Mouse (Mus musculus): ENCODE results near the gene Accsl. TPM values are rescaled to one million over a fixed set of nuclear protein-coding genes. Genes with fewer than 3 reads are reported as not detected.

Gene Accsl
- polyA plus RNA-seq, 1 experiment from 2014 or later = not detected

- no peak for ATAC-seq (ENCODE audit: insufficient number of reproducible peaks, insufficient read depth, low FRiP score, low TSS enrichment, low read depth)
- WGBS = 81% methylated on average over 8 of the region's 8 CpGs
- H3K9ac ChIP-seq (replicated peaks) = no peak overlapping the region
Observed at GRCm38 (mm10) chr2:93890143-93890542, 21.2 kb upstream of the Accsl start.

GRCm38 (mm10) chr2:93889071-93889470, 20.1 kb upstream of the Accsl start:
- no peak overlapping the region for H3K27ac ChIP-seq
- H3K4me3 ChIP-seq (replicated peaks) = no peak overlapping the region
- no peaks in the 10 kb centered on the region for H3K9me3 ChIP-seq
- no peaks in the 10 kb centered on the region; the same call in 1 of the 2 replicates for H3K27me3 ChIP-seq
- H3K4me2 ChIP-seq = no peak overlapping the region
- no peaks in the 10 kb centered on the region for H3K36me3 ChIP-seq
- WGBS = 87% methylated on average over 7 of the region's 7 CpGs
- no peak for ATAC-seq (ENCODE audit: insufficient number of reproducible peaks, insufficient read depth, low FRiP score, low TSS enrichment, low read depth)
- no peak overlapping the region for H3K9ac ChIP-seq (replicated peaks)
- H3K4me1 ChIP-seq (replicated peaks) = peaks cover 14% of the 10 kb centered on the region

More at GRCm38 (mm10) chr2:93890143-93890542, 21.2 kb upstream of the Accsl start:
- no peaks in the 10 kb centered on the region for H3K9me3 ChIP-seq
- H3K36me3 ChIP-seq = no peaks in the 10 kb centered on the region
- H3K27ac ChIP-seq = no peak overlapping the region
- no peaks in the 10 kb centered on the region; the same call in 1 of the 2 replicates for H3K27me3 ChIP-seq
- no peak overlapping the region for H3K4me2 ChIP-seq
- H3K4me3 ChIP-seq (replicated peaks) = no peak overlapping the region
- peaks cover 14% of the 10 kb centered on the region for H3K4me1 ChIP-seq (replicated peaks)

- Histone ChIP-seq H3K4me3 (replicated peaks) (no peak overlapping the region), H3K27ac (no peak overlapping the region), H3K9me3 (no peaks in the 10 kb centered on the region), H3K4me2 (no peak overlapping the region), H3K27me3 (no peaks in the 10 kb centered on the region; the same call in 1 of the 2 replicates), H3K4me1 (replicated peaks) (peaks cover 14% of the 10 kb centered on the region), H3K9ac (replicated peaks) (no peak overlapping the region), H3K36me3 (no peaks in the 10 kb centered on the region)
- ATAC-seq (ENCODE audit: insufficient number of reproducible peaks, insufficient read depth, low FRiP score, low TSS enrichment, low read depth) = no peak
- 86% methylated on average over 6 of the region's 6 CpGs for WGBS
Observed at GRCm38 (mm10) chr2:93888366-93888765, 19.4 kb upstream of the Accsl start.

GRCm38 (mm10) chr2:93887273-93887672, 18.3 kb upstream of the Accsl start:
- no peak overlapping the region for H3K27ac ChIP-seq
- H3K27me3 ChIP-seq = no peaks in the 10 kb centered on the region; the same call in 1 of the 2 replicates
- no peak overlapping the region for H3K4me3 ChIP-seq (replicated peaks)
- WGBS = 71% methylated on average over 11 of the region's 11 CpGs
- no peak overlapping the region for H3K4me2 ChIP-seq
- H3K36me3 ChIP-seq = no peaks in the 10 kb centered on the region
- no peaks in the 10 kb centered on the region for H3K9me3 ChIP-seq
- ATAC-seq (ENCODE audit: insufficient number of reproducible peaks, insufficient read depth, low FRiP score, low TSS enrichment, low read depth) = no peak
- H3K4me1 ChIP-seq (replicated peaks) = peaks cover 14% of the 10 kb centered on the region
- H3K9ac ChIP-seq (replicated peaks) = no peak overlapping the region

- Histone ChIP-seq H3K27me3 (no peaks in the 10 kb centered on the region; the same call in 1 of the 2 replicates), H3K27ac (no peak overlapping the region), H3K4me2 (no peak overlapping the region), H3K36me3 (no peaks in the 10 kb centered on the region), H3K4me3 (replicated peaks) (no peak overlapping the region), H3K4me1 (replicated peaks) (peaks cover 3% of the 10 kb centered on the region), H3K9ac (replicated peaks) (no peak overlapping the region), H3K9me3 (no peaks in the 10 kb centered on the region)
- no peak for ATAC-seq (ENCODE audit: insufficient number of reproducible peaks, insufficient read depth, low FRiP score, low TSS enrichment, low read depth)
- whole genome bisulfite sequencing = 52% methylated on average over 10 of the region's 10 CpGs
Observed at GRCm38 (mm10) chr2:93886013-93886794, 17.2 kb upstream of the Accsl start.

GRCm38 (mm10) chr2:93883066-93883465, 14.1 kb upstream of the Accsl start:
- 51% methylated on average over 5 of the region's 5 CpGs for WGBS
- H3K9ac ChIP-seq (replicated peaks) = no peak overlapping the region
- ATAC-seq (ENCODE audit: insufficient number of reproducible peaks, insufficient read depth, low FRiP score, low TSS enrichment, low read depth) = no peak

DNA sequence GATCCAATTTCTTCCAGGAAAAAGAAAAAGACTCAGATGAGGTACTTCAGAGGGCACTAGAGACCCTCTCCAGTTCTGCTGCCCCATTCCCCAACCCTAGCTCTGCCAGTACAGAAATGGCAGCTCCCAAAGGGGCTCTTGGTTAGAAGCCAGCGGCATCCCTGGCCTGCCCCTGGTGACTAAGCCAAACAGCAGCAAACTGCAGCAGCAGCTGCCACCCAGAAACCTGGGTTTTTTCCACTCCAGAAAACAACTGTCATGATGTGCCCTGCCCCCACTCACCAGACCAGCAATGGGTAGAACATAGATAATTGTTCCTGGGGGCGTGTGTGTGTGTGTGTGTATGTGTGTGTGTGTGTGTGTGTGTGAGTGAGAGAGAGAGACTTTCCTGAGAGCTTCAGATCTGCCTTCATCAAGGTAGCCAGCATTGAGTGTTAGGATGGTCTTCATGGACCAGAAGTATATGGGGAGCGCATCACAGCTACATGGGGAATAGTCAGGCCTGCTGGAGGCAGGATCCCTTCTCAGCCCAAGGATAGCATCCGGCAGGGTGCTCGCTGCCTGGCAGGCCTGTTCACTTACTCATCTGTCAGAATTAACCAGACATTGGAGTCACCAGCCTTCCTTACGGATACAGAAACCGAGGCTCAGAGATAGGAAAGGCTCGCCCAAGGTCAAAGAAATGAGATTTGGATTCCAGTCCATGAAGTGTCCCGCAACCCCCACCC, 12.8 kb upstream of the Accsl start:
- 86% methylated on average over 9 of the region's 9 CpGs for WGBS
- no peak for ATAC-seq (ENCODE audit: insufficient number of reproducible peaks, insufficient read depth, low FRiP score, low TSS enrichment, low read depth)
- H3K4me3 ChIP-seq (replicated peaks) = no peak overlapping the region
- H3K4me1 ChIP-seq (replicated peaks) = no peaks in the 10 kb centered on the region
- no peak overlapping the region for H3K27ac ChIP-seq
- H3K4me2 ChIP-seq = no peak overlapping the region
- H3K9ac ChIP-seq (replicated peaks) = no peak overlapping the region
- H3K9me3 ChIP-seq = no peaks in the 10 kb centered on the region
- H3K36me3 ChIP-seq = no peaks in the 10 kb centered on the region
- no peaks in the 10 kb centered on the region; the same call in 1 of the 2 replicates for H3K27me3 ChIP-seq

More at GRCm38 (mm10) chr2:93883066-93883465, 14.1 kb upstream of the Accsl start:
- H3K27ac ChIP-seq = no peak overlapping the region
- no peaks in the 10 kb centered on the region for H3K4me1 ChIP-seq (replicated peaks)
- no peaks in the 10 kb centered on the region for H3K9me3 ChIP-seq
- no peak overlapping the region for H3K4me2 ChIP-seq
- no peaks in the 10 kb centered on the region for H3K36me3 ChIP-seq
- H3K27me3 ChIP-seq = no peaks in the 10 kb centered on the region; the same call in 1 of the 2 replicates
- no peak overlapping the region for H3K4me3 ChIP-seq (replicated peaks)

- Histone ChIP-seq H3K27me3 (no peaks in the 10 kb centered on the region; the same call in 1 of the 2 replicates), H3K9ac (replicated peaks) (no peak overlapping the region), H3K4me3 (replicated peaks) (no peak overlapping the region), H3K4me2 (no peak overlapping the region), H3K27ac (no peak overlapping the region), H3K4me1 (replicated peaks) (no peaks in the 10 kb centered on the region), H3K9me3 (no peaks in the 10 kb centered on the region), H3K36me3 (no peaks in the 10 kb centered on the region)
- ATAC-seq (ENCODE audit: insufficient number of reproducible peaks, insufficient read depth, low FRiP score, low TSS enrichment, low read depth) = no peak
- 86% methylated on average over 3 of the region's 3 CpGs for WGBS
Observed at GRCm38 (mm10) chr2:93880981-93881380, 12.0 kb upstream of the Accsl start.

DNA sequence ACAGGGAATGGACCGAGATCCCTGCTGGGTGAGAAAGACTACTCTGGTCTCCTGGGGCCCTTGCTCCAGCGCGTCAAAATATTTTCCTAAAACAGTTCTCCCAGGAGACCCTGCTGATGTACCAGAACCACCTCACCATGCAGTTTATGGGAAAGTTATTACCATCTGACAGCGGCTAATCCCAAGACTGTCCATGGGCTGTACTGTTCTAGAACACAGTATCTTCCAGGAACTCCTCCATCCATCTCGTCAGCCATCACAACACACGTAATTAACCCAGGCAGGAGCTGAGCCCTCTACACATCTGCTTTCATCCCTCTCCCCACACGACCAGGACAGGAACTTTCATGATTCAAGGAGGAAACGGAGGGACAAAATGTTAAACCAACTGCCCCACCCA, 11.5 kb upstream of the Accsl start:
- no peak overlapping the region for H3K27ac ChIP-seq
- no peak overlapping the region for H3K9ac ChIP-seq (replicated peaks)
- H3K27me3 ChIP-seq = no peaks in the 10 kb centered on the region; the same call in 1 of the 2 replicates
- 57% methylated on average over 8 of the region's 8 CpGs for WGBS
- H3K4me2 ChIP-seq = no peak overlapping the region
- no peaks in the 10 kb centered on the region for H3K36me3 ChIP-seq
- no peak overlapping the region for H3K4me3 ChIP-seq (replicated peaks)
- ATAC-seq (ENCODE audit: insufficient number of reproducible peaks, insufficient read depth, low FRiP score, low TSS enrichment, low read depth) = no peak
- no peaks in the 10 kb centered on the region for H3K9me3 ChIP-seq
- no peaks in the 10 kb centered on the region for H3K4me1 ChIP-seq (replicated peaks)

DNA sequence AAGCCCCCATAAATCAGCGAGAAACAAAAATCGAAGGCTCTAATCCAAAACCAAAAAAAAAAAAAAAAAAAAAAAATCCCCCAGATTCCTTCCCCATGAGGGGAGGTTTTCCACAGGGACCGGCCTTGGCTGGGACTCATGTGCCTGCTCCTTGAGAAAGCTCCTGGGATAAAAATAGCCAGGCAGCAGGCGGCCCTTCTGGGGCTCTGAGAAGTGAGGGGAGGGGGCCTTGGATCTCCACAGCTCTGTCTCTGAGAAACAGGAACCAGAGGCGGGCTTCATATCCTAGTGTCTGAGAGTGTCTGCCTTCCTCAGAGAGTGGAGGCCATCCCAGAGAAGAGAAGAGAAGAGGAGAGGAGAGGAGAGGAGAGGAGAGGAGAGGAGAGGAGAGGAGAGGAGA, 8.0 kb upstream of the Accsl start:
- no peak overlapping the region for H3K4me3 ChIP-seq (replicated peaks)
- no peaks in the 10 kb centered on the region for H3K36me3 ChIP-seq
- 68% methylated on average over 5 of the region's 5 CpGs for WGBS
- H3K27me3 ChIP-seq = 0 out of 2 replicates have a peak, but pooled peaks cover 5% of the 10 kb centered on the region
- H3K4me2 ChIP-seq = no peak overlapping the region
- H3K4me1 ChIP-seq (replicated peaks) = peaks cover 13% of the 10 kb centered on the region
- no peak for ATAC-seq (ENCODE audit: insufficient number of reproducible peaks, insufficient read depth, low FRiP score, low TSS enrichment, low read depth)
- no peak overlapping the region for H3K9ac ChIP-seq (replicated peaks)
- no peak overlapping the region for H3K27ac ChIP-seq
- H3K9me3 ChIP-seq = no peaks in the 10 kb centered on the region

DNA sequence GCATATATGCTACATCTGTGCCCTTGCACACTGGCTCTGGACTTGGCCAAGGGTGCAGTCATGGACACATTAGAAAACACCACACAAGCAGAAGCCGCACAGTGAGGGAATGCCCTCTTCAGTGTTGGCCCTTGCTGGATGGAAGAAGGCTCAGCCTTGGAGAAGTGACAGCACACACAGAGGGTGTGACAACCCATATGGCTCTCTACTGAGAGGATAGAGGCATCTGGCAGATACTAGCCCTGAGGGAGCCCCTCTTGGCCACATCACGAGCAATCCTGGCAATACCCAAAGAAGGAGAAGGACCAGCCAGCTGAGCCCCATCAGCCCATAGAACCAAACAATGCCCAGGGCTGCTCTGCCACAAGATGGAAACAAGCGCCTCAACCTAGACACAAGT, 5.6 kb upstream of the Accsl start:
- H3K27ac ChIP-seq = no peak overlapping the region
- no peak overlapping the region for H3K4me3 ChIP-seq (replicated peaks)
- H3K9me3 ChIP-seq = no peaks in the 10 kb centered on the region
- H3K27me3 ChIP-seq = 0 out of 2 replicates have a peak, but pooled peaks cover 5% of the 10 kb centered on the region
- no peak for ATAC-seq (ENCODE audit: insufficient number of reproducible peaks, insufficient read depth, low FRiP score, low TSS enrichment, low read depth)
- H3K36me3 ChIP-seq = no peaks in the 10 kb centered on the region
- peaks cover 13% of the 10 kb centered on the region for H3K4me1 ChIP-seq (replicated peaks)
- no peak overlapping the region for H3K9ac ChIP-seq (replicated peaks)
- no peak overlapping the region for H3K4me2 ChIP-seq
- 86% methylated on average over 3 of the region's 3 CpGs for WGBS
